Mouse (Mus musculus) induced T-regulatory cell, adult 2 months (primary cell): ENCODE data around the gene Vezt.

Experiments used
- DNase-seq: peaks from one replicate; pipeline ENCODE4 v3.0.0-alpha.2; 2012; ENCODE audit warnings: low read depth

Vezt gene

DNA sequence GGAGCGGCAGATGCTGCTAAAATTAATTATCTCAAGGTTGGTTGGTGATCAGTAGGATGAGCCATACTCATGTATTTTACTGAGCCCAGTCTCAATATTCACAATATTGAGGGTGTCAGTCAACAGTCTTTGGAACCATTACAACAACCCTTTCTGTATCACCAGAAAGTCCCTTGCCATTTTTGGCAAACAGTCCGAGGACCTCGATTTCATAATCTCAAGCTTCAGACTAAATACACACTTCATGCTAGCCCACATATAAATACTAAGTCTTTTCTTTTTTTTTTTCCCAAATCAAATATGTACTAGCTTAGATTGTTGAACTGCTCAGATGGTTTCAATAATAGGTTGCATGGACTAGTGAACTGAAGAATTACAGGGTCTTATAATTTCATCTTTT, 84.6 kb downstream of the Vezt start:
- DNase-seq = no peak

GRCm38 (mm10) chr10:93949921-93950320, 85.7 kb downstream of the Vezt start:
- no peak for DNase-seq

- peak; percentile 48 for DNase-seq
Measured at GRCm38 (mm10) chr10:93945843-93946499, 89.6 kb downstream of the Vezt start.

DNA sequence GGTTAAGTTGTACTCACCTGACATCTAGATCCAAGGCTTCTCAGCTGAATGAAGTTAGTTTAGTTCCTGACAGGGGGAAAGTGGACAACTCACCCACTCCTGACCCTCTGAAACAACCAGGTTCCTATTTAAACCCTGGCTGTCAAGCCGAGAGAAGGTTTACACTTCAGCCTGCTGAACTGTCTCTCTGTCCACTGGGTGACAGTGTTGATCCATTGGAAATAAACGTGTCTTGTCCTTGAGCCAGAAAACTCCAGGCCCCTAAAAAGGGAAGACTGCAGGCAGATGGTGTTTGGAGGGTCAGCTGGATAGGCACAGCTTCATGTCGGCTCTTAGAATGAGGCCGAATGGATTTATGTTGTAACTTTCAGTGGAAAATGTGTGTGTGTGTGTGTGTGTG, 90.3 kb downstream of the Vezt start:
- peak; percentile 22 for DNase-seq

DNA sequence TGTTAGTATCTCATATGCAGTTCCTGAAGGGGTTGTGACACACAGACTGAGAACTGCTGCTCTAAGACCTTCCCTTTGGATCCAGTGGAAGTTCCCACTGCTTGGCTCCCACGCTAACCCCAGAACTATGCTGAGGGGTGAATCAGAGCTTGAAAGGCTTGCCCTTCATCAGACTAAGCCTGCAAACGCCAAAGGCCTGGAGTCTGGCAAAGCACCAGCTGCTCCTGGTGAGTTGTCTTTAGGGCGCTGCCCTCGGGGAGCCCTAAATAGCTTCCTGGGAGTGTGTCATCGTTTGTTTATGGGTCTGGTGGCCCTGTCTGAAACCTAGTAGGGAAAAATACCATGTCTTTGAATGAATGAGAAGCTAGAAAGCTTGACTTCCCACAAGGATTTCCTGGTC, 91.4 kb downstream of the Vezt start:
- DNase-seq = no peak

- no peak for DNase-seq
Measured at GRCm38 (mm10) chr10:93940279-93940678, 95.3 kb downstream of the Vezt start.

- DNase-seq = no peak
Measured at GRCm38 (mm10) chr10:93939676-93940075, 95.9 kb downstream of the Vezt start.

DNA sequence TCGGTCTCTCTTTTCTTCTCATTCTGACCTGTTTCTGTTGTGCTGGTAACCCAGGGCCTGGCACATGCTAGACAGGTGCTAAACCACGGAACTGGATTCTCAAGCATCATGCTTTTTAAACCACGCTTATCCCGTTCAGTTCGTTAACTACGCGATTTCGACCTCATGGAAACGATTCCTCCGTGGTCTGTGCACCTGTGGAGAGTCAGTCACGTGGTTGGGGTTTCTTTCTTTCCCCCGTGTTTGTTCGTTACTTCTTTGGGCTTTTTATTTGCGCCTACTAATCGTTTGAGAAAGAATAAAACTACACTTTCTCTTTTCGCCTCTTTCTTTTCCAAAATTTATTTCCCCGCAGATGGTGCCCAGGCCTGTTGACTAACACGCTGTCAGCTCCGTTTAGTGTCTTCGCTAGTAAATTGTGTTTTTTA, 96.8 kb downstream of the Vezt start:
- peak; percentile 75 for DNase-seq

DNA sequence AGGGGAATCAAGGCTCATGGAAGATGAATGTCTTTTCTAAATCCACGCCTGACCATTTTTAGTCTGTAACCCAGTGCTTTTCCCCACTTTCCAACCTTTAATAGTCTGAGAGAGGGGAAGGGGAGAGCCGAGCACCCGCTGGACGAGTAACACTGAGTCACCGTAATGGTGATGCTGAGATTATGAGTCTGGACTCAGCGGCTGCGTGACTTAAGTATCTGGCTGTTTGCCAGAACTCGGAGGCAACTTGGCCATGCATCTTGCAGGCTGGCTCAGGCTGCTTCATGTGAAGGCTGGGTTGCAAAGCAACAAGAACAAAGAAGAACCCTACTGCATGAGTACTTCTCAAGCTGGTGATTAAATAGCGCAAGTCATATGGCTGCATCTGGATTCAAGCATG, 101.6 kb downstream of the Vezt start:
- no peak for DNase-seq

GRCm38 (mm10) chr10:93932861-93933260, 102.8 kb downstream of the Vezt start:
- DNase-seq = peak; percentile 51

GRCm38 (mm10) chr10:93932020-93932419, 103.6 kb downstream of the Vezt start:
- no peak for DNase-seq

DNA sequence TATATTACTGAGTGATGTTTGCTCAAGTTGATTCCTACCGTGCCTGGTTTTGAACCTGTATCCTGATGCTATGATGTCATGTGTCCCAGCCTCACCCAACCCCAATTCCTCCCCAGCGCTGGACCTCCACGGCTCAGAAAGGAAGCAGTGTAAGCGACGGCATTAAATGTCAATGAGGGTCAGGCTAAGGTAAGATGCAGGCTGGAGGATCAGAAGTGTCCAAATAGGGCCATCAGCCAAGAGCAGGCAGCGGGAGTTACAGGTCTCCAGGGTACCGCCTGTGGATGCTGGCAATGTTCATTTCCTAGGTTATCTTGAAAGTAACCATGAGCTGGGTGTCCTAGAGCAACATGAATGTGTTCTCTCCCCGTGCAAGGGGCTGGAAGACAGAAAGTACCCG, 104.2 kb downstream of the Vezt start:
- no peak for DNase-seq

- DNase-seq = no peak
Measured at GRCm38 (mm10) chr10:93930236-93930824, 105.3 kb downstream of the Vezt start.

DNA sequence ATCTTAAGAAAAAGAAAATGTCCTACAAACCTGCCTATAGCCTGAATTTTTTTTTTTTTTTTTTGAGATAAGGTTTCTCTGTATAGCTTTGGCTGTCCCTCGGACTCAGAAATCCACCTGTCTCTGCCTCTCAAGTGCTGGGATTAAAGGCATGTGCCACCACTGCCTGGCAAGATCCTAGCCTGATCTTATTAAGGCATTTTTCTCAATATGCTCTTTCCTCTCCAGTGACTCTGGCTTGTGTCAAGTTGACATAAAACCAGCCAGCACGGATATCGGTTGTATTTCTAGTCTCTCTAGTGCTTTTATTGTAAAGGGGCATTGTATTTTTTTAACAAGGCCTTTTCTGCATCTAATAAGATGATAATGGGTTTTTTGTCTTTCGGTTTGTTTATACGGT, 111.0 kb downstream of the Vezt start:
- no peak for DNase-seq

- DNase-seq = no peak
Measured at GRCm38 (mm10) chr10:93921160-93921559, 114.5 kb downstream of the Vezt start.

DNA sequence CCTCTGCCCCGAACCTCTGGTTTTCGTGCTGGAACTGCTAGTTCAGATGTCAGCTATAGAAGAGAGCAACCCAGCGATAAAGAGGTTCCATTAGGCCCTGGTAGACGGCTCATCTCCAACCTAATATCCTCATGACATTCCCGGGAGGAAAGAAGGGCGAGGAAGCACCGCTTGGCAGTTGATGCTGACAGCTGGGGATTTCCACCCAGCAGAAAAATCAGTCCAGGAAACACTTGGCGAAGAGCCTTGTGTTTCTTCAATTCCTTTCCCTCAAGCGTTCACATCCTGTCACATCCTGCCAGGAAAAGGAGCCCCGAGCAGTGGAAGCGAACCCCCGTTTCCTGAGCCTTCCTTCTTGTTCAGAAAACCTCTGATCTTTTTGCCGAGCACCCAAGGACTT, 116.4 kb downstream of the Vezt start:
- no peak for DNase-seq

DNA sequence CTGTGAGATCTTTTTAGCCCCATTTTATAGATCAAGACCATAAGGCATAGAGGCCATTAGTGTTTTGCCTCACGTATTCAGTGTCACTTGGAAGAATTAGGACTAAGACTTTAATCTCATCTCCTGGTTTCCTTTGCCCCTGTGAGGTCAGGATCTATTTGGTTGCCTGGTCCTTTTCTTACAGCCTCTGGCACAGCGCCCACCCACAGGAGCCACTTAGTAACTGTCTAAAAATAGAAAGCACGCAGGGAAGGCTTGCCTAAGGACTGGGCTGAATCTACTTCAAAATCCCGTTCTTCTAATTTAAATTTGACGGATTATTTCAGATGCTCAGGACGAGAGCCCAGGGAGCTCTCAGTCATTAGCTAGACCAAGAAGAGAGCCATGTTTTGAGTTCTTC, 116.9 kb downstream of the Vezt start:
- DNase-seq = no peak

DNA sequence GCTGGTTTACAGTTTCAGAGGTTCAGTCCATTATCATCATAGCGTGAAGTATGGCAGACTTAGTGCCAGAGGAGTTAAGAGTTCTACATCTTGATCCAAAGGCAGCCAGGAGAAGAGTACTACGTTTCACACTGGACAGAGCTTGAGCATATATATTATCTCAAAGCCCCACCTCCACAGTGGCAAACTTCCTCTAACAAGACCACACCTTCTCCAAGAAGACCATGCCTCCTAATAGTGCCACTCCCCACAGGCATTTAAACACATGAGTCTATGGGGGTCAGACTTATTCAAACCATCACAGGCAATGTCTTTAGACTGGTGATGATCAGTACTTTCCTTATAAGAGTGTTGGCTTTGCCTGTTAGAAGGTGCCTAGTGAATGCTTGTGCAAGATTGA, 117.5 kb downstream of the Vezt start:
- DNase-seq = no peak

- peak; percentile 22 for DNase-seq
Measured at GRCm38 (mm10) chr10:93916778-93917177, 118.8 kb downstream of the Vezt start.

DNA sequence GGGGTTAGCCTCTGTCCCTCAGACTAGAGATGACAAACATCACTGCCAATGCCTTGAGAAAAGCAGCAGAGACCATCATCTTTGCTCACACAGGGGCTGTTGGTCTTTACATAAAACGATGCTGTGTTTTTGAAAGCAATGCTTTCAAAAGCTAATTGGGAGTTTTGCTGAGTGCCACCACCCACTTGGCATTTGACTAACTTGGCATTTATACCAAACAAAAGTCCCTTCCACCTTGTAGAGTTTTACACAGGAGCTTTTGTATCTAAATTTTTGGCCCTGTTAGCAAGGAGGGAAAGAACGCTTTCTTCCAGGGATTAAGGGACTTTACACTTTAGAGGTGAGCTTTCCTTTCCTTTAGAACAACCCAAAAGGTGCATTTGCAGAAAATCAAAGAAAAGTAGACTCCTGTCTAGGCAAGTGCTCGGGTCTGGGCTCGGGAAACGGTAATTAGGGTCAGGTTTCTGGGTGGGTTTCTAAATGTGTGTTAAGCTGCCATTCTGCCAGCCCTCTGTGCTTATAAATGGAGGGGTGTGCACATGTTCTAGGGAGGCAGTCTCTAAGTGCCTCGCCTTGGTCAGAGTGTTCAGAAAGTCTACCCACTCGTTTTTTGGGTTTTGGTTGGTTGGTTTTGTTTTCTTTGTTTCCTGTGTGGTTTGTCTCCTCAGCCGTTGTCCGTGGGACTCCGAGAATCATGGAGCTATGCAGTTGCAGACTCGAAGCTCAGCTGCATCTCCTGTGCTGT, 119.9 kb downstream of the Vezt start:
- no peak for DNase-seq

DNA sequence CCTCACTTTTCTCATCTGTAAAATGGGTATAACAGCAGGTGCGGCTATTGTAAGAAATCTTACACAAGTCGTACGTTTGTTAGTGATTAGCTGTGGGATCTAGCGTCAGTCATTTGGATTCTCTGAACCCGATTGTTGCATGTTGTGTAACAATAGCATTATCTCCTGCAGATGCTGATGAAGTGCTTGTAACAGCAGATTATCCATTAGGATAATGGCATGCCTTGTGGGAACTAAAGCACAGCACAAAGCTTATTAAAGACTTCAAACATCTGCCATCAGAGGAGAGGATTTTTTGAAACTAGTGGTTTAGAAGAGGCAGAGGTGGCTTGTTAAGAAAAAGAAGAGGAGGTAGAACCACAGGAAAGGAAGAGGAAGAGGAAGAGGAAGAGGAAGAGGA, 122.1 kb downstream of the Vezt start:
- DNase-seq = no peak

- DNase-seq = no peak
Measured at GRCm38 (mm10) chr10:93912917-93913316, 122.7 kb downstream of the Vezt start.

- no peak for DNase-seq
Measured at GRCm38 (mm10) chr10:93912136-93912855, 123.3 kb downstream of the Vezt start.
